Mouse (Mus musculus) adrenal gland, postnatal 4 days (tissue): ENCODE results near the gene Galns. TPM values are rescaled to one million over a fixed set of nuclear protein-coding genes. Genes with fewer than 3 reads are reported as not detected.
"Not testable (repeated sequence)": the region's sequence is repeated elsewhere in the genome, so short reads cannot be mapped to it uniquely, and the experiment has no call there.

Experiments used
- DNase-seq, 2 experiments: peaks; one replicate each; pipeline ENCODE4 v3.0.0; 2021 to 2022; ENCODE audit warnings: low spot score in 2 of 2, mixed read lengths in 2 of 2
- total RNA-seq, 2 experiments: library from RNA; stranded (reverse); gene quantifications; 2 replicates each; pipeline ENCODE4 v1.2.3; 2021

Galns gene
- total RNA-seq, 2 experiments from 2014 or later: 11.9 to 13.9 TPM

GRCm38 (mm10) chr8:122596031-122596430, 15.2 kb downstream of the Galns start:
- no peak for DNase-seq

GRCm38 (mm10) chr8:122593783-122594507, 17.3 kb downstream of the Galns start:
- DNase-seq: no peak

- DNase-seq: no peak
Observed at GRCm38 (mm10) chr8:122593240-122593639, 18.0 kb downstream of the Galns start.

GRCm38 (mm10) chr8:122586749-122587148, 24.5 kb downstream of the Galns start:
- no peak for DNase-seq

- no peak for DNase-seq
Observed at GRCm38 (mm10) chr8:122586171-122586570, 25.1 kb downstream of the Galns start.

GRCm38 (mm10) chr8:122585411-122585891, 25.8 kb downstream of the Galns start:
- no peak for DNase-seq

- DNase-seq: no peak
Observed at GRCm38 (mm10) chr8:122584981-122585380, 26.3 kb downstream of the Galns start.

- no peak for DNase-seq
Observed at GRCm38 (mm10) chr8:122580926-122581325, 30.3 kb downstream of the Galns start.

- DNase-seq: no peak
Observed at GRCm38 (mm10) chr8:122579196-122579595, 32.1 kb downstream of the Galns start.

- no peak for DNase-seq
Observed at GRCm38 (mm10) chr8:122577116-122577515, 34.1 kb downstream of the Galns start.

- DNase-seq: peak; percentile 67 to 89
Observed at GRCm38 (mm10) chr8:122576648-122577022, 34.6 kb downstream of the Galns start, which contains the start of gene Aprt. Aprt (minus strand) TSS chr8:122576909.

GRCm38 (mm10) chr8:122575735-122576647, 35.3 kb downstream of the Galns start:
- DNase-seq: no peak

- no peak for DNase-seq
Observed at GRCm38 (mm10) chr8:122575286-122575685, 36.0 kb downstream of the Galns start.

- DNase-seq: no peak
Observed at GRCm38 (mm10) chr8:122574667-122575251, 36.5 kb downstream of the Galns start.

GRCm38 (mm10) chr8:122574264-122574663, 37.0 kb downstream of the Galns start:
- DNase-seq: no peak

GRCm38 (mm10) chr8:122573577-122573976, 37.7 kb downstream of the Galns start:
- no peak for DNase-seq

- not testable (repeated sequence) for DNase-seq
Observed at GRCm38 (mm10) chr8:122573176-122573575, 38.1 kb downstream of the Galns start.

GRCm38 (mm10) chr8:122572751-122573150, 38.5 kb downstream of the Galns start:
- no peak for DNase-seq

- no peak for DNase-seq
Observed at GRCm38 (mm10) chr8:122571750-122572267, 39.5 kb downstream of the Galns start.

GRCm38 (mm10) chr8:122571153-122571552, 40.1 kb downstream of the Galns start:
- no peak for DNase-seq

- no peak for DNase-seq
Observed at GRCm38 (mm10) chr8:122569996-122570395, 41.3 kb downstream of the Galns start.
